Mouse (Mus musculus) liver, postnatal 0 days (tissue): ENCODE data around the gene Chgb.

ENCODE experiments used
- CTCF ChIP-seq: sonication (generic); IDR thresholded peaks from 2 replicates; pipeline ENCODE4 v1.5.1; 2016; ENCODE audit warnings: antibody characterized with exemption, low read depth
- EP300 ChIP-seq: IDR thresholded peaks from 2 replicates; pipeline ENCODE4 v1.6.1; 2016; ENCODE audit warnings: antibody characterized with exemption, low read depth, mild to moderate bottlenecking

- TF ChIP-seq CTCF (no peak), EP300 (no peak)
Observed at GRCm38 (mm10) chr2:132784039-132784438, 3.0 kb downstream of the Chgb start.
